Mouse (Mus musculus): ENCODE measurements around the gene Rab40b. TPM values are rescaled to one million over a fixed set of nuclear protein-coding genes. Genes with fewer than 3 reads are reported as not detected.

Rab40b gene
- not detected for polyA plus RNA-seq (2017; shearing (Covaris generic))

GRCm38 (mm10) chr11:121387750-121388553, at the start of gene Rab40b:
TSS of gene Rab40b (minus strand) at chr11:121388251.

GRCm38 (mm10) chr11:121434156-121435155, 46.4 kb upstream of the Rab40b start, which contains the start of gene Fn3k:
TSS of gene Fn3k (plus strand) at chr11:121434913.

GRCm38 (mm10) chr11:121420830-121421552, 32.9 kb upstream of the Rab40b start, which contains the start of gene Fn3krp:
TSS of gene Fn3krp (plus strand) at chr11:121421401.

GRCm38 (mm10) chr11:121354091-121354707, 33.9 kb downstream of the Rab40b start, which contains the start of gene Wdr45b:
TSS of gene Wdr45b (minus strand) at chr11:121354445.

Other genes starting within 250 kb of the Rab40b start
- gene Tex19.1, start 242.1 kb downstream of the Rab40b start, polyA plus RNA-seq (2017; shearing (Covaris generic)): not detected
- not detected for gene Uts2r, start 228.0 kb downstream of the Rab40b start, polyA plus RNA-seq (2017; shearing (Covaris generic))
- gene Hexdc, start 183.8 kb downstream of the Rab40b start, polyA plus RNA-seq (2017; shearing (Covaris generic)): 3.6 TPM
- gene Ogfod3, start 183.5 kb downstream of the Rab40b start, polyA plus RNA-seq (2017; shearing (Covaris generic)): 9.1 TPM
- gene Cybc1, start 158.9 kb downstream of the Rab40b start, polyA plus RNA-seq (2017; shearing (Covaris generic)): 148 TPM
- gene Narf, start 151.0 kb downstream of the Rab40b start, polyA plus RNA-seq (2017; shearing (Covaris generic)): 49.9 TPM
- 1.9 TPM for gene Foxk2, start 128.3 kb downstream of the Rab40b start, polyA plus RNA-seq (2017; shearing (Covaris generic))
- 50.9 TPM for gene Wdr45b, start 33.8 kb downstream of the Rab40b start, polyA plus RNA-seq (2017; shearing (Covaris generic))
- gene Fn3krp, start 33.1 kb upstream of the Rab40b start, polyA plus RNA-seq (2017; shearing (Covaris generic)): 0.54 TPM
- gene Fn3k, start 46.7 kb upstream of the Rab40b start, polyA plus RNA-seq (2017; shearing (Covaris generic)): 0.11 TPM
- 56.6 TPM for gene Tbcd, start 63.7 kb upstream of the Rab40b start, polyA plus RNA-seq (2017; shearing (Covaris generic))
- 0.38 TPM for gene Zfp750, start 131.1 kb upstream of the Rab40b start, polyA plus RNA-seq (2017; shearing (Covaris generic))

Data from inflammation-experienced regulatory T-cells, adult 16 weeks (primary cell).